Mouse (Mus musculus): ENCODE measurements at regions not wholly inside any gene's neighbourhood (a gene's known extent, or its start where the extent isn't known, plus 50 kb on each side); places are given as distances from the start of the nearest gene placed in this dataset.

GRCm38 (mm10) chr11:24226755-24227154, 148.9 kb downstream of the Bcl11a start:
- no peak for DNase-seq

- DNase-seq, result no peak
Observed at GRCm38 (mm10) chr11:24233376-24233775, 155.5 kb downstream of the Bcl11a start.

GRCm38 (mm10) chr11:24233821-24234220, 156.0 kb downstream of the Bcl11a start:
- no peak for DNase-seq

GRCm38 (mm10) chr11:24234422-24234821, 156.6 kb downstream of the Bcl11a start:
- no peak for DNase-seq

- DNase-seq, result no peak
Observed at GRCm38 (mm10) chr11:24235326-24235725, 157.5 kb downstream of the Bcl11a start.

GRCm38 (mm10) chr11:24239631-24240030, 161.8 kb downstream of the Bcl11a start:
- no peak for DNase-seq

- DNase-seq, result no peak
Observed at GRCm38 (mm10) chr11:24242096-24242495, 164.2 kb downstream of the Bcl11a start.

GRCm38 (mm10) chr11:24242888-24243287, 165.0 kb downstream of the Bcl11a start:
- no peak for DNase-seq

- DNase-seq, result no peak
Observed at GRCm38 (mm10) chr11:24245390-24245789, 167.5 kb downstream of the Bcl11a start.

GRCm38 (mm10) chr11:24246314-24246713, 168.5 kb downstream of the Bcl11a start:
- DNase-seq, result no peak

GRCm38 (mm10) chr11:24247285-24247684, 169.4 kb downstream of the Bcl11a start:
- no peak for DNase-seq

- DNase-seq, result no peak
Observed at GRCm38 (mm10) chr11:24251516-24251915, 173.7 kb downstream of the Bcl11a start.

GRCm38 (mm10) chr11:24255201-24256060, 177.6 kb downstream of the Bcl11a start:
- no peak for DNase-seq

- no peak for DNase-seq
Observed at GRCm38 (mm10) chr11:24257741-24258140, 179.9 kb downstream of the Bcl11a start.

- no peak for DNase-seq
Observed at GRCm38 (mm10) chr11:24258340-24258739, 180.5 kb downstream of the Bcl11a start.

- DNase-seq, result no peak
Observed at GRCm38 (mm10) chr11:24259668-24260067, 181.8 kb downstream of the Bcl11a start.

GRCm38 (mm10) chr11:24269046-24269445, 191.2 kb downstream of the Bcl11a start:
- no peak for DNase-seq

GRCm38 (mm10) chr11:24281628-24282027, 203.8 kb downstream of the Bcl11a start:
- no peak for DNase-seq

GRCm38 (mm10) chr11:24282556-24282955, 204.7 kb downstream of the Bcl11a start:
- DNase-seq, result no peak

GRCm38 (mm10) chr11:24286129-24287108, 208.6 kb downstream of the Bcl11a start:
- no peak for DNase-seq

- DNase-seq, result no peak
Observed at GRCm38 (mm10) chr11:24293209-24293608, 215.4 kb downstream of the Bcl11a start.

GRCm38 (mm10) chr11:24293860-24294531, 216.1 kb downstream of the Bcl11a start:
- no peak for DNase-seq

Measured in cerebellum, adult 11-12 months (tissue).